Mouse (Mus musculus): ENCODE measurements around the gene Erf.
A peak's percentile ranks its signal among the peaks of the same experiment; 100 is the strongest.
"Not testable (repeated sequence)": the region's sequence is repeated elsewhere in the genome, so short reads cannot be mapped to it uniquely, and the experiment has no call there.

Erf gene

DNA sequence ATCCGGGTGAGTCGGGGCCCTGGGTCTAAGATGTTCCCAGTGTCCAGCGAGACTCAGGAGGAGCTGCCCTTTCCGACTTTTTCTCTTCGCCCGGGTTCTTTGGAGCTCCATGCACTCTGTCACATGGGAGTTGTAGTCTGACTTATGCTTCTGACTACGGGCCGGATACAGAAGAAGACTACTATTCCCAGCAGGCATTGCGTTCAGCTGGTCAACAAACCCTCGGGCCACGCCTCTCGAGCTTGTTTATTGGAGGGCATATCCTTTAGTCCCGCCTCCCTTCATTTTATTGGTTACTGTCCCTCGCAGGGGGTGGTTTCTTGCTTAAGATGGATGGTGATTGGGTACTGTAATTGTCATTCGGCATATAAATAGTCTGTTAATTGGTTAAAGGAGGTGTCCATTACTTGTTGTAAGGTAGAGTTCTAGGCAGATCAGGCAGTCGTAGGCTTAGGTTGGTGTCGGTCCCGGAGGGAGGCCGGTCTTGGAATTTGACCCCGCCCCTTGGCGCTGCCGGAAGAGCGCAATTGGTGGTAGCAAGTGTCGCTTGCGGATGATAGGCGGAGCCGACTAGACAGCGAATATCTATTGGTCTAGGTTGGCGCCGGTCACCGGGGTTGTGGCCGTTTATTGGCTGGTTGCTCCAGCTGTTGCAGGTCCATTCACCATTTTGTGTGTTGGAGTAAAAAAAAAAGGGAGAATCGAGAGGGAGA is 17.3 kb upstream of the Erf start:
- peak; percentile 95 for DNase-seq (ENCODE audit: low spot score)

DNA sequence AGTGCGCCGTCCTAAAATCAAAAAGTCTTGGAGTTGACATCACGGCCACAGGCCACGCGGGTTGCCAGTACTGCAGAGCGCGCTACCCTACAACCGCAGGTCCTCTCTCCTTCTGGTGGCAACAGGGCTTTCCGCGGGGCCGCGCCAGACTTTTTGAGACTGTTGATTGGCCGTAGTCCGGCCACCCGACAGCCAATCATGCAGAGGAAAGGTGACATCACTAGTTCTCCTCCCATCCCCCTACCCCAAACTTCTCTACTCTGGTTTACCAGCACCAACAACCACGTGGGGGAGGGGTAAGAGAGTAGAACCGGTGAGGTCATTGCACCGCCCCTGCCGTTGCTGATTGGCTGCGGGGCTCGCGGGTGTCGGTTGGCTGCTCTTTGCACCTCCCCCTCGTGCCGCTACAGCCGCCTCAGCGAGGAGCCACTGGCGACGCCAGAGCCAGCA is 16.8 kb upstream of the Erf start, which contains the start of gene Cic:
TSS of gene Cic (plus strand) at position 404 of the 450 bp plus-strand sequence.
- DNase-seq (ENCODE audit: low spot score), result peak; percentile 95

DNA sequence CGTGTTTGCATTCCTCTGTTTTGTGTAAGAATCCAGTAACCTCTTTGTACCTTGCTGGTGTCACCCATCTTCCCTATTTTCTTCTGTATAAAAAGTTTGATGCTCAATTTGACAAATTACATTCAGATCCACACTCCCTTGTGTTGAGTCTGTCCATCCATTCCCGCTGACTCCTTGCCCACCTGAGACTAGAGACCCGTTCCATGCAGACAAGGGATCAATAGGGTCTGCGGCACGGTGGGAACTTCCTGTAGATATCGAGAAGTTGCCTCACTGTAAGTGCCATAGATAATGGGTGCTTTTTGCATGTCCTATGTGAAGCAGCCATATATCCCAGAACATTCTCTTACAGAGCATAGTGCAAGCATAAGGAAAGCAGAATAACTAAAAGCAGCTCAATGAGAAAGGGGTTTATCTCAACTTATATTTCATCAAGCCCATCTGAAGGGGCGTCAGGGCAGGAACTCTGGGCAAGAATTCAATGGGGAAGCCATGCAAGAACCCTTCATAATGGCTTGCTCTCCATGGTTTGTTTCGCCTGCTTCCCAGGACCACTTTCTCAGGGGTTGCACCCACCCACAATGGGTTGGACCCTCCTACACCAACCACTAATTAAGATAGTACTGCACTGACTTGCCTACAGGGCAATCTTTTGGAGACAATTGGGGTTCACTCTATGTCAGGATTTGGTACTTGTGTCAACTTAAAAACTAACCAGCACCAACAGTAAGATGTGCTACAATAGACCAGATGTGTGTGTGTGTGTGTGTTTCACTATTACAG is 15.8 kb upstream of the Erf start:
- DNase-seq (ENCODE audit: low spot score), result no peak

DNA sequence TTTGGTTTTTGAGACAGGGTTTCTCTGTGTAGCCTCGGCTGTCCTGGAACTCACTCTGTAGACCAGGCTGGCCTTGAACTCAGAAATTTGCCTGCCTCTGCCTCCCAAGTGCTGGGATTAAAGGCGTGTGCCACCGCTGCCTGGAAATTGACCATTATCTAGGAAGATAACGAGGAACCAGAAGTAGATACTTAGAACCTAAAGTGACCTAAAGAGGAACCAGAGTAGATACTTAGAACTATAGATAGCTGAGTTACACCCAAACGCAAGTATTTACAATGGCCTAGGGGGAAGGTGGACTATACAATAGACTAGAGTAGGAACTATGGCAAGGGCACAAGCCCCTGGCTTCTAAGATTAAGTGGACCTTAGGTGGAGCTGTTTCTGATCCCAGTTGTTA is 15.2 kb upstream of the Erf start:
- not testable (repeated sequence) for DNase-seq (ENCODE audit: low spot score)

DNA sequence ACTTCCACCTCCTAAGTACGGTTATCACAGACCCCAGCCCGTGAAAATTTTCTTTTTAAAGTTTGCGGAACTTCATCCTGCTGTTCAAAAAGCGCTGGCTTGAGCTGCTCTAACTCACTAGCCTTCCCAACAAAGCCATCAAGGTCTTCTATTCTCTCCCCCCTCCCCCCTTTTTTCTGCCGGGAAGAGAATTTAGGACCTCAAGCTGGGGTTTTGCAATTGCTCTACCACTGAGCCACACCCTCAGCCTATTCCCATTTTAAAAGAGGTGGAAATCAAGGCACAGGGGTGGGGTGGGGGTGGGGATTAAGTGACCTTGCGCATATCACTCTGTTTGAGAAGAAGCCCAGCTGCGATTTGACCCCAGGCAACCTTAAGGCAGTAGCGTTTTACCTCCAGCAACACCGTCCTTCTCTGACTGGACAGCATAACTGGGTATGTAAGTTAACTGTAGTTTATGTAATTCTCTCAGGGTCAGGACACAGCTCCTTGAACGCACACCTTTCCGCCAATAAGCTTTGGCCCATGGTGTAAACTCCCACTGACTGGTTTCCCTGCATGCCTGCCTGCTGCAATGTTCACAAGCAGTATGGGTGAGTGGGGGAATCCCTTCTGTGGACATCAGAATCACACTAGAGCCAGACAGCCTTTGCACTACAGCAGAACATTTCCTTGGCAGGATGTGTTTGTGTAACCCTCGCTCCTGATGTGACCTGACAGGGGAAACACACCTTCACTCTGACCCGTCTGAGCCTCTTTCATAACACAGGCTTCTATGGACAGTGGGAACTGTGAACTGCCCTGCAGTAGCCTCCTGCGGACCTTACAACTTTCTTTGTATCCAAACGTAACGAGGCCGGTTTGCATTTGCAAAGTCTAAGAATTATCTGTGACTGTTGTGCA is 13.7 kb upstream of the Erf start:
- no peak for DNase-seq (ENCODE audit: low spot score)

DNA sequence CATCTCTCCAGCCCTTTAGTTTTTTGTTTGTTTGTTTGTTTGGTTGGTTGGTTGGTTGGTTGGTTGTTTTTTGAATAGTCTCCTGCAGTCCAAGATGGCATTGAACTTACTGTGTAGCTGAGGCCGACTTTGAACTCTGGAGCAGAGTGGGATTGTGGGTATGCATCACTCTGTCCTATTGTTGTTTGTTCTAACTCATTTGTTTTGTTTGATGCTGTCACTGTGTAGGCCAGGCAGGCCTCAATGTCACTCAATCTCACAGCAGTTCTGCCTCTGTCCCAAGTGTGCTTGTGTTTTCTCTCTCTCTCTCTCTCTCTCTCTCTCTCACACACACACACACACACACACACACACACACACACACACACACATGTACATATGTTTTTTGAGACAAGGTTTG is 11.3 kb upstream of the Erf start:
- DNase-seq (ENCODE audit: low spot score), result no peak

DNA sequence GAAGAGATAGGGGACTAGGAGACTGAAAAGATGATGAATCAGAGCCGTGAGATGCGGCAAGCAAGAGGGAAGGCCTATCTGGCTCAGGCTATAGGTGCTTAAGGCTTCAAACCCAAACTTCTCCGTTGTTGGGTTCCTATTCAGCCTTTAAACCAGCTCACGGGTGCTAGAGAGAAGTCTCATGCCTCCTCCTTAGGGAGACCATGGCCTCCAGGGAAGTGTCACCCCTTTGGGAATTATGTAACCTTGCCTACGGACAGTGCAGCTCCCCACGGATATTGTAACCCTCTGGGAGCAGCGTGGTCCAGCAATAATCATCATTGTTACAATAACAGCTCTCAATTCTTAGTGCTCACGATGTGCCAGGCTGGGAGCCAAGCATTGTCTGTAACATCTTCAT is 1.3 kb upstream of the Erf start:
- no peak for DNase-seq (ENCODE audit: low spot score)

DNA sequence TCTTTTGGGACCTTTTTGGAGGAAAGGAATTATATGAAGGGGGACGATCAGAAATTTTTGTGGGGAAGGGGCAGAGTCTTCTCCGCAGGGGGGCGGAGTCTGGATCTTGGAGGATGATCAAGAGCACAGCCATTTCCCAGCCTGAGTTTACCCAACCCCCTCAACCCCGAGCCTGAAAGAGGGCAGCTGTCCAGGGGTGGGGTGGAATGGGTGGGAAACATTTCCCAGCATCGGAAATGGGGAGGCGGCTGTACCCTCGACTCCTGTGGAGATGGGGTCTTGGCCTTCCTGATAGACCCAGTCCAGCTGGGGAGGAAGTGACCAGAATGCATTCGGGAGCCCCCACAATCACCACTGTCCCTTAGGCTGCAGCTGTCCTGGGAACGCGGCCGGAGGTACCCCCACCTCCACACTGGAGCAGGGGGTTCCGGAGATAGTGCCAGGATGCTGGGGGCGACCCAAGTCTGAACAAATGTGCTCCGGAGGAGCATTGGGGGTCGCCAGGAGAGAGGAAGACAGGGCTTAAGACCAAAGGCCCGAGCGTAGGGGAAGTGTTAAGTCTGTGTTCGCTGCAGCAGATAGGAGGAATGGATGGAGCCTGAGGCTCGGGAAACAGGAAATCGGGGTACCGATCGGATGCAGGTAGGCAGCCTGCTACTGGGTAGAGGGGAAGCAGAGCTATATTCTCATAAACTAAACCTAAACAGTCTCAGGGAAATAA is 670 bp upstream of the Erf start:
- DNase-seq (ENCODE audit: low spot score), result peak; percentile 55

DNA sequence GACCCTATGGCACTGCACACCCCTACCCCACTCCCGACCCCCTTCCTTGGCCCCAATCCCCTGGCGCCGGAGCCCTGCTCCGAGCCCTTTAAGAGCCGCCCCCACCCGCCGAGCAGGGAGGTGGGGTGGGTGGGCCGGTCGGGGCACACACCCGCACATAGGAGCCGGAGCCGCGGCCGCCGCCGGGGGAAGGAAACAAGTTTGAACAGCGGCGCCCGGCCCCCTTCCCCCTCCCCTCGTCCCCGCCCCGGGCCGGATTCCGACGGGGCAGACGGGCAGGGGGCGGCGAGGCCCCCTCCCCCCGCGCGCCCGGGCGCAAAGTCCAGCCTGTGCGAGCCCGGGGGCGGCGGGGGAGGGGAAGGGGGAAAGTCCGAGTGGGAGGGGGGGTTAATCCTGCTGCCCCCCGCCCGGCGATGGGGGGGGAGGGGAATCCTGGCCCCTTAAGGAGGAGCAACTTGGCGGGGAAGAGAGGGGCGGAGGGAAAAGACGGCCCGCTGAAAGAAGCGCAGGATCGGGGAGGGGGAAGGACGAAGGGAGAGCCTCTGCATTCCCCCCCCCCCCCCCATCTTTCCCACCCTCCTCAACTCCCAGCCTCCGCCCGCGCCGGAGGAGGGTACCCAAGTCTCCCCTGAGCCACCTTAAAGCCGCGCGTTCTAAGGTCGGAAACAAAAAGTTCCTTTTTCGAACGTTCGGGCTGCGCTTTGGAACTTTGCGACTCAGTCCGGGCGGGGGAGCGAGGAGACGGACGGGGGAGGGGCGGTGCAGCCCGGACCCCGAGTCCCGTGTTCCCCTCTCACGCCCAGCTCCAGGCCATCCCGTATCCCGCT is 1.0 kb downstream of the Erf start:
- DNase-seq (ENCODE audit: low spot score), result peak; percentile 55

DNA sequence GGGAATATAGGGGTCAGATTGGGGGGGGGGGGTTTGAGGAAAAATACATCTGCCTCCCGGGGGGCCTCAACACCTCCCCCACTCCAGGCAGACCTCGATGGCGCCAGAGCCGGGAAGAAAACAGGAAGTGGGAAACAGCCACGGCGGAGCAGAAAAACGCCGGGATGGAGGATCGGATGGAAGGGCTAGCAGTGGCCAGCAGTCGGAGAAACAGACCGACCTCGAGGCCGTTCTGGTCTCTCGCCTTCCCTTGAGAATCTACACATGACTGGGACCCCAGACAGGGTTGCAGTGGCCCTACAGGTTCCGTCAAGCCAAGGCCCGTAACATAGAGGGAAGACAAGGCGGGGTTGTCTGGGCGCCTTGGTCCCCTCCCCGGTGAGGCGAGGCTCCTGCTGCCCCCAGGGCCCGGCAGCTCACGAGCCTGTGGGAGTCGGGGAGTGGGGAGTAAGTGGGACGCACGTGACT is 1.7 kb downstream of the Erf start:
- no peak for DNase-seq (ENCODE audit: low spot score)

DNA sequence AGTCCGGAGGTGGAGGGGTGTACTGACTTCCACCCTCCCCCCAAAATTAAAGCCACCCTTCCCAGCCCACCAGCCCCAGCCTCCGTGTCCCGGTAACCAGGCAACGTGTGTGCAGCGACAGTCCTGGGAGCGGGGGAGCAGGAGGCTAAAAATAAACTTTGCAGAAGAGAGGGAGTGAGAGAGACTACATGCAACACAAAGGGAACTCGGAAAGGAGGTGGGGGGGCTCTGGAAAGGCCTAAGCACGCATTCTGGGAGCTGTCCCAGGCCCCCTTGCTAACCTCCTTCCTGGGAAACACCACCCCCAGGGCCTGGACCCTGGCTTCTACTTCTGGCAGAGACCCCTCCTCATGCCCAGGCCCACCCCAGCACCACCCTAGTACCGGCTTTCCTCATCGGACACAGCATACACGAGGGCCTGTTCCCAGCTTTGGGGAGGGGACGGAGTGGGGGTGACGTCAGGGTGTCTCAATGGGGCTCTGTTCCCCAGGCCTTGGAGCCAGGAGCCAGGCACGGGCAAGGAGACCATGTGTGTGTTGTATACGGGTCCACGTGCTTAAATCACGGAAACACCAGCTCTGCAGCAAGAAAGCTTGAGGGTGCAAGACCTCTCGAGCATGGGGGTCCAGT is 2.4 kb downstream of the Erf start:
- no peak for DNase-seq (ENCODE audit: low spot score)

DNA sequence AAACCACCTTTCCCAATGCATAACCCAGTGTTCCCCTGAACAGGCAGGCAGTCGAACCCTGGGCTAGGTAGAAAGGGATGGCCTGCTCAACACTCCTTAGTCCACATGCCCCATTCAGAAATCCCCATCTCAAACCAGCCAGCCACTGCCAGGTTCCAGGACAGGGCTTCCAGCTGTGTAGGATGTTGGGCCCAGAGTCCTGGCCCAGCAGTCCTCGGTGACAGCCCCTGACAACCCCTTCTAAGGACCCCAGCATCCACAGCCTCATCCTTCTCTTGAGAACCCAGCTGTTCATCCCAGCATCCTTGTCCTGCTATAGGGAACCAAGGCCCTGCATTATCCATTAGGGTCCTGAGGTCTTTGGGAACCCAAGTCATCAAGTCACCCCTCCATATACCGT is 3.1 kb downstream of the Erf start:
- DNase-seq (ENCODE audit: low spot score), result no peak

DNA sequence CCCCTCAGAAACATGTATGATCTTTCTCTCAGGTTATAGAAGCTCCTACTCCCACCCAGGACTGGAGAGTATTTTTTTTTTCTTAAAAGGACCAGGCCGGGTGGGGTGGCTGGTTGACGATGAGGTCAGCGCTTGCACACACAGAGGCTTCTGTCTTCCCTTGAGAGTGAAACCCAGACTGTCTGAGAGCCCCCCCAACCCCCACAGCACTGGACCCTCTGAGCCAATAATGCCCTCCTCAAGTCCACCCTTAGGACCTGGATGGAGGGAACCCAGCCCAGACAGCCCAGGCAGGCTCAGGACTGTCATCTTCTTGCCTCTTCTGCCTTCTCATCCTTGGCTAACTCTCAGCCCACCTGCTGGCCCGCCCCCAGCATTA is 3.8 kb downstream of the Erf start:
- no peak for DNase-seq (ENCODE audit: low spot score)

DNA sequence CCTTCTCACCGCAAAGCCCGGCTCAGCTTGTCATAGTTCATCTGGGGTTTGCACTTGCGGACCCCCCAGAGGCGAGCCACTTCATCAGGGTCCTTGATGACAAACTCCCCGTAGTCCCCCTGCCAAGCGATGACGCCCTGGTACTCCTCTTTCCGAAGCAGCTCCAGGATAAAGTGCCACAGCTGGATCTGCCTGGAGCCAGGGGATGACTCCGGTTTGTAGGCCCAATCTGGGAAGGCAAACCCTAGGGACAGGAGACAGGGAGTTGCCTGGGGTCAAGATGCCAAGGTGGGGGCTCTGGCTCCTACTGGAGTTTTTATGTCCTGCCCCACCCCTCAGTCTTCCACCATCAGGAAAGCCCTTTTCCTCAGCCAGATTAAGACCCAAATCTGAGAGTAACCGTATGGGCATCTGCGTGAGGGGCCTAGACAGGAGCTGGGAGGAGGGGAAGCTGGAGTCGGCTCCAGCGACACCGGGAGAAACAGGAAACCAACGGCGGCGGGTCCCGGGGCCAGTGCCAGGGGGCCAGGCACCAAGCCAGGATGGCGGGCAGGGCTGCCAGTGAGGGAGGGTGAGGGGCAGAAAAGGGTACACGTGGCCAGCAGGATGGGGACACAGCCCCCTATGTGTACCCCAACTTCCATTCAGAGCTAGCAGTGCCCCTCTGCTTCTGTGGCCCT is 4.3 kb downstream of the Erf start:
- no peak for DNase-seq (ENCODE audit: low spot score)

DNA sequence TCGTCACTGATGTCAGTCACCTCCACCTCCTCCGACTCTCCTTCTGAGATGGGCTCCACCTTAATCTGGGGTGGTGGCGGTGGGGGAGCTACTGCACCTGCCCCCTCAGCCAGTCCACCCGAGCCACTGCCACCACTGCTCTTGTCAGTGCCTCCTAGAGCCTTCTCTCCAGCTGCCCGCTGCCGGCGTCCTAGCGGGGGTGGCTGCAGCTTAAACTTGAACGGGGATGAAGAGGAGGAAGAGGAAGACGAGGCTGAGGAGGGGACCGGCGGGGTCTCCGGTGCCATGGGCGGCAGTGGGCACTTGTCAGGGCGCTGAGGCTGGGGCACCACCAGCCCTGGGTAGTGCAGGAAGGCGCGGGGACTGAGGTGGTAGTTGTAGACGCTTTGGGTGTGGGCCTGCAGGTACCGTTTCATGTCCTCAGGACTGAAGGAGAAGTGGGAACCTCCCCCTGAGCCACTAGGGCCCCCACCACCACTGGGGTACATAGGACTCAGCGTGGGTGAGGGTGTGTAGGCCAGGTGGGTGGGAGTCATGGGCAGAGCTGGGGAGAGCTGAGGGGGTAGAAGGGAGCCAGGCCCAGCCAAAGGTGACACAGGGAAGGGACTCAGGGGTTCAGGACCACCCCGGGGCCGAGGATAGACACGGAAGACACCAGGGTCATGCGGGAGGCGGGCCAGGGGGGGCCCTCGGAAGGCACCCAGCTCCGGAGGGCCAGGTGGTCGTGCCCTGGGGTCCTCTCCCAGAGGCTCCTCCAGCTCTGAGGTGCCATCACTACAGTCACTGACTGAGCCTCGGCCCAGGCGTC is 5.8 kb downstream of the Erf start:
- no peak for DNase-seq (ENCODE audit: low spot score)

DNA sequence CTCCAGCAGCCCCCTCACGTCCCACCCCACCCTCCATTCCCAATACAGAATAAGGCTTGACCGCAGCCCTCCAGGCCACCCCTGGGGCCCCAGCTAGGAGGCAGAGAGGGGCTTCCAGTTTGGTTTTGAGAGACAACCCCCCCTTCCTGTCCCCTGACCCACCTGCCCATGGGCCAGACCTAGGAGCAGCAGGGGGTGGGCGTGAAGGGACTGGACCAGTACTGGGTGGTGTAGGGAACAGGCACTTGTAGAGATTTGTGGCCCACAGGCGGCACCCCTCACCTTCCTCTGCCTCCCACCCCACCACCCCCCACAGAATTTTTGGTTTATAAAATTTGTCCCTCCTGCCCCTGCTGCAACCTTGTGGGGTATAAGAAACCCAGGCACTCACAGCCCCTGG is 7.2 kb downstream of the Erf start:
- no peak for DNase-seq (ENCODE audit: low spot score)

DNA sequence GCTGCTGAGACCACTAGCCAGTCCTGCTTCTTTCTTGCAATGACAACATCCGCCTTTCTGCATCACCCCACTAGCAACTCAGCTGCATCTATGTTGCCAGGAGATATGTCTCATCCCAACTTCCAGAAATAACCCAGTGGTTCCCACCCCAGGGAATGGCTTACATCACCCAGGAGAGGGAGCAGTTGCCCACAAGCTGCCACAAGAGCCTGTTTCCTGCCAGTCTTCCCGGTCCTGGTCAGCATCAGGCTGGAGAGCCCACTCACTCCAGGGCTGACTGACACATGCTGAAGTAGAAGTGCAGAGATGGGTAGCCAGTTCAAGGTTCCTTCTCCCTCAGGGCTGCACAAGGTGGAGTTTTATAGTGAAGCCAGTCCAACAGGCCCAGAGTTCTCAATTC is 9.5 kb downstream of the Erf start:
- no peak for DNase-seq (ENCODE audit: low spot score)

DNA sequence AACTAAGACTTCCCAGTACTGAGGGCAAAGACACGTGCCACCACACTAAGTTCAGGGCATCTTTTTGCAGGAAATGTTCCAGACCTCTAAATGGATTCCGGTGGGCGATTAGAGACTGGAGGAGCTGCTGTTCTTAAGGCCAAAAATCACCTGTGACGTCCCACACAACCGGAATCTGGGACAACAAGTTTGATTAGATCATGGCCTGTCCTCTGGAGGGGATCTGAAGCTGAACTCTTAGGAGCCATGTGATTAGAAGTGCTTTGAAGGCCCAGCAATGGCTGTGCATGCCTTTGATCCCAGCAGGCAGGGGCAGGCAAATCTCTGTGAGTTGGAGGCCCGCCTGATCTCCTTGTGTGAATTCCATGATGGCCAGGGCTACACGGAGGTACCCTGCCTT is 9.9 kb downstream of the Erf start:
- no peak for DNase-seq (ENCODE audit: low spot score)

All from ovary, postnatal 14 days (tissue).